Mouse (Mus musculus) kidney, adult 2 months (tissue): ENCODE data around the gene Golim4. TPM values are rescaled to one million over a fixed set of nuclear protein-coding genes. Genes with fewer than 3 reads are reported as not detected.
A peak's percentile ranks its signal among the peaks of the same experiment; 100 is the strongest.

Source experiments
- DNase-seq: peaks from one replicate; pipeline ENCODE4 v3.0.0; 2021
- H3K27ac ChIP-seq: fragments of 200-500 bp; 2 replicates; pipeline ENCODE4 v1.5.1; 2012; ENCODE audit warnings: low read depth, low read length, control low read depth, inconsistent platforms; ENCODE audit not compliant: insufficient read depth
- H3K27me3 ChIP-seq: fragments of 200-500 bp; replicated peaks from 2 replicates; pipeline ENCODE4 v1.6.1; 2012; ENCODE audit warnings: mild to moderate bottlenecking, moderate library complexity, low read length, inconsistent platforms; ENCODE audit not compliant: control insufficient read depth, insufficient read depth
- H3K36me3 ChIP-seq: fragments of 200-500 bp; 2 replicates; pipeline ENCODE4 v1.6.1; 2012; ENCODE audit warnings: mild to moderate bottlenecking, moderate library complexity, low read length, inconsistent platforms; ENCODE audit not compliant: control insufficient read depth, insufficient read depth
- H3K4me1 ChIP-seq: fragments of 200-500 bp; 2 replicates; pipeline ENCODE4 v1.6.1; 2011; ENCODE audit warnings: low read length; ENCODE audit not compliant: control insufficient read depth, insufficient read depth
- H3K4me3 ChIP-seq: fragments of 200-500 bp; 2 replicates; pipeline ENCODE4 v1.5.1; 2011; ENCODE audit warnings: mild to moderate bottlenecking, low read depth, low read length, control low read depth; ENCODE audit not compliant: insufficient read depth
- CTCF ChIP-seq: fragments of 200-500 bp; conservative IDR thresholded peaks from 2 replicates; pipeline ENCODE4 v1.5.1; 2011; ENCODE audit warnings: low read depth, mild to moderate bottlenecking, control low read depth, low read length, moderate library complexity, mixed read lengths; ENCODE audit not compliant: insufficient read depth, insufficient read length
- POLR2A ChIP-seq: fragments of 200-500 bp; IDR thresholded peaks from one replicate; pipeline ENCODE4 v1.6.1; 2011; ENCODE audit warnings: low read depth, low read length, control low read depth
- WGBS: fragments of 180-500 bp; shearing (Covaris S2); methylation state at CpG from one replicate; pipeline ENCODE4 v1.1.7; 2018; 5-methylcytosine and 5-hydroxymethylcytosine counted together
- polyA plus RNA-seq: library from polyadenylated mRNA; depleted of rRNA; stranded (reverse); fragments of >200 nt; gene quantifications from 2 replicates; pipeline ENCODE4 v1.2.3, GENCODE M21; 2012

Golim4 gene
- polyA plus RNA-seq, 1 experiment, result 16.9 TPM

GRCm38 (mm10) chr3:75917770-75918503 lies 38.8 kb downstream of the Golim4 start:
- Histone ChIP-seq H3K4me1 (no peaks in the 10 kb centered on the region), H3K27ac (no peak overlapping the region), H3K4me3 (no peak overlapping the region), H3K36me3 (no peaks in the 10 kb centered on the region), H3K27me3 (no peaks in the 10 kb centered on the region)
- TF ChIP-seq POLR2A, result no peak
- no peak for TF ChIP-seq CTCF
- DNase-seq, result no peak
- WGBS, result 86% methylated on average over 17 of the region's 17 CpGs

GRCm38 (mm10) chr3:75912786-75913185 lies 44.0 kb downstream of the Golim4 start:
- 69% methylated on average over 4 of the region's 4 CpGs for WGBS
- H3K4me3 ChIP-seq, result no peak overlapping the region
- no peaks in the 10 kb centered on the region for H3K36me3 ChIP-seq
- H3K4me1 ChIP-seq, result no peaks in the 10 kb centered on the region
- no peak for TF ChIP-seq CTCF
- TF ChIP-seq POLR2A, result no peak
- H3K27me3 ChIP-seq, result no peaks in the 10 kb centered on the region
- DNase-seq, result no peak
- H3K27ac ChIP-seq, result no peak overlapping the region

GRCm38 (mm10) chr3:75910768-75911167 lies 46.0 kb downstream of the Golim4 start:
- Histone ChIP-seq H3K36me3 (no peaks in the 10 kb centered on the region; the same call in 1 of the 2 replicates), H3K4me3 (no peak overlapping the region), H3K4me1 (no peaks in the 10 kb centered on the region), H3K27me3 (no peaks in the 10 kb centered on the region), H3K27ac (no peak overlapping the region)
- no peak for TF ChIP-seq CTCF
- no peak for DNase-seq

- whole genome bisulfite sequencing, result 3% methylated on average over 4 of the region's 4 CpGs
- Histone ChIP-seq H3K4me1 (no peaks in the 10 kb centered on the region), H3K27me3 (no peaks in the 10 kb centered on the region), H3K4me3 (no peak overlapping the region), H3K27ac (no peak overlapping the region), H3K36me3 (no peaks in the 10 kb centered on the region; the same call in 1 of the 2 replicates)
- DNase-seq, result peak; percentile 63
- TF ChIP-seq POLR2A, result no peak
- TF ChIP-seq CTCF, result peak; percentile 46
These were observed 46.5 kb downstream of the Golim4 start for GRCm38 (mm10) chr3:75910257-75910656.

GRCm38 (mm10) chr3:75901903-75902598 lies 54.7 kb downstream of the Golim4 start:
- TF ChIP-seq CTCF (no peak), POLR2A (no peak)
- 76% methylated on average over 11 of the region's 11 CpGs for WGBS
- H3K4me1 ChIP-seq, result no peaks in the 10 kb centered on the region
- no peak overlapping the region for H3K4me3 ChIP-seq
- H3K27me3 ChIP-seq, result no peaks in the 10 kb centered on the region
- H3K27ac ChIP-seq, result no peak overlapping the region
- no peak for DNase-seq
- H3K36me3 ChIP-seq, result no peaks in the 10 kb centered on the region; the same call in 1 of the 2 replicates

- DNase-seq, result no peak
- no peaks in the 10 kb centered on the region for H3K4me1 ChIP-seq
- H3K27ac ChIP-seq, result no peak overlapping the region
- H3K27me3 ChIP-seq, result no peaks in the 10 kb centered on the region
- WGBS, result 93% methylated on average over 5 of the region's 5 CpGs
- TF ChIP-seq CTCF, result no peak
- no peaks in the 10 kb centered on the region; the same call in 1 of the 2 replicates for H3K36me3 ChIP-seq
- no peak overlapping the region for H3K4me3 ChIP-seq
These were observed 61.7 kb downstream of the Golim4 start for GRCm38 (mm10) chr3:75895075-75895474.

GRCm38 (mm10) chr3:75891581-75891980 lies 65.2 kb downstream of the Golim4 start:
- Histone ChIP-seq H3K27me3 (no peaks in the 10 kb centered on the region), H3K36me3 (peaks cover 2% of the 10 kb centered on the region), H3K4me3 (no peak overlapping the region), H3K4me1 (no peaks in the 10 kb centered on the region), H3K27ac (no peak overlapping the region)
- TF ChIP-seq CTCF (no peak), POLR2A (no peak)
- 95% methylated on average over 3 of the region's 3 CpGs for WGBS
- no peak for DNase-seq
